10 mouse cellular contexts compared by ENCODE assay signal in genomic region chr6:140465946-140466646, GRCm38 (mm10). TPM values are rescaled to one million over a fixed set of nuclear protein-coding genes. Genes with fewer than 3 reads are reported as not detected.
DNase-seq lines count a peak whose midpoint lies in the region; ATAC-seq lines count a peak whose summit lies in the region.
"Had no signal": no experiment of that assay in that cellular context is flagged by ENCODE, and none has a peak within 500 bp of the region (broad histone marks: within the 10 kb centered on the region; RNA-seq: fewer than 3 reads in every experiment).

No protein-coding gene starts in this region.

- H3K27ac ChIP-seq in heart, embryonic 11.5 days (ENCODE audit: low read depth, low read length): no peak overlapping the region
- no peak overlapping the region for H3K27ac ChIP-seq in kidney, embryonic 14.5 days (ENCODE audit: low read depth, low read length)
- H3K27ac ChIP-seq: midbrain, embryonic 12.5 days had no signal

- H3K4me2 ChIP-seq in heart, embryonic 11.5 days: no peak overlapping the region
- H3K4me2 ChIP-seq in kidney, embryonic 14.5 days (replicated peaks; ENCODE audit: low read depth, low read length): no peak overlapping the region
- H3K4me2 ChIP-seq: midbrain, embryonic 12.5 days had no signal

- H3K27me3 ChIP-seq in heart, embryonic 11.5 days (ENCODE audit: control insufficient read depth, insufficient read depth, low read length): no peaks in the 10 kb centered on the region
- H3K27me3 ChIP-seq in kidney, embryonic 14.5 days (ENCODE audit: control insufficient read depth, insufficient read depth, low read length): no peaks in the 10 kb centered on the region
- H3K27me3 ChIP-seq: midbrain, embryonic 12.5 days had no signal

- no peaks in the 10 kb centered on the region for H3K9me3 ChIP-seq in heart, embryonic 11.5 days (replicated peaks; ENCODE audit: control insufficient read depth, low read length)
- H3K9me3 ChIP-seq in kidney, embryonic 14.5 days (ENCODE audit: control insufficient read depth, low read length): no peaks in the 10 kb centered on the region
- H3K9me3 ChIP-seq: midbrain, embryonic 12.5 days had no signal

- peaks cover 2% of the 10 kb centered on the region; the same call in 1 of the 2 replicates for H3K36me3 ChIP-seq in heart, embryonic 11.5 days (ENCODE audit: control insufficient read depth, insufficient read depth, low read length)
- H3K36me3 ChIP-seq in kidney, embryonic 14.5 days (ENCODE audit: control insufficient read depth, insufficient read depth, low read length): no peaks in the 10 kb centered on the region
- H3K36me3 ChIP-seq: midbrain, embryonic 12.5 days had no signal

- 82% methylated on average over 9 of the region's 9 CpGs for WGBS in heart, embryonic 11.5 days (ENCODE audit: insufficient replicate concordance)
- 71% methylated on average over 9 of the region's 9 CpGs for WGBS in kidney, embryonic 14.5 days

- H3K4me1 ChIP-seq in heart, embryonic 11.5 days (ENCODE audit: control insufficient read depth, insufficient read depth, low read length): no peaks in the 10 kb centered on the region
- H3K4me1 ChIP-seq in kidney, embryonic 14.5 days (ENCODE audit: control insufficient read depth, insufficient read depth, low read length): no peaks in the 10 kb centered on the region; the same call in 1 of the 2 replicates
- H3K4me1 ChIP-seq: midbrain, embryonic 12.5 days had no signal

- no peak overlapping the region for H3K4me3 ChIP-seq in heart, embryonic 11.5 days (ENCODE audit: low read depth, low read length)
- H3K4me3 ChIP-seq in kidney, embryonic 14.5 days (ENCODE audit: low read length): no peak overlapping the region
- H3K4me3 ChIP-seq: erythroblast, embryonic 14.5 days; midbrain, embryonic 12.5 days had no signal

- DNase-seq in heart, adult 11 months: peak; percentile 79
- peak; percentile 28 for DNase-seq in mesoderm, embryonic 11.5 days (ENCODE audit: low read depth, low spot score)
- no peak for DNase-seq in layer of hippocampus, adult 9-11 months
- DNase-seq in gastrocnemius, adult 18-20 months (ENCODE audit: low spot score): no peak

- no peak overlapping the region for H3K9ac ChIP-seq in heart, embryonic 11.5 days (ENCODE audit: low read depth, low read length)
- H3K9ac ChIP-seq in kidney, embryonic 14.5 days (ENCODE audit: low read depth, low read length): no peak overlapping the region
- H3K9ac ChIP-seq: midbrain, embryonic 12.5 days had no signal

- ATAC-seq in heart, embryonic 11.5 days (replicated peaks; ENCODE audit: insufficient number of reproducible peaks, low FRiP score, low TSS enrichment): no peak
- ATAC-seq in activated CD4-positive, CD25-positive, alpha-beta regulatory T cell, adult 4 months: peak; percentile 83
- peak; percentile 73; the same call in 1 of the 2 replicates for ATAC-seq in kidney, embryonic 14.5 days (ENCODE audit: low FRiP score, low TSS enrichment)
- ATAC-seq in erythroid progenitor cell, adult 5-6 weeks (replicated peaks; ENCODE audit: low FRiP score, poor library complexity, severe bottlenecking): no peak

RNA-seq across cellular contexts. Expression of gene Plekha5, which starts 42.2 kb away (rescaled TPM):
- 24.3 and 25.7 TPM in 2 replicates for polyA plus RNA-seq in heart, embryonic 11.5 days (2014; fragmentation: Nextera tagmentation; extraction: Ambion mirVana)
- 10 to 100 TPM; 14.2 to 15.0 TPM for polyA plus RNA-seq in activated CD4-positive, CD25-positive, alpha-beta regulatory T cell, adult 4 months (2017; shearing (Covaris generic))
- polyA plus RNA-seq in kidney, embryonic 14.5 days (2014; fragmentation: Nextera tagmentation; extraction: Ambion mirVana): 43.8 and 63.4 TPM in 2 replicates
- total RNA-seq in gastrocnemius, adult 18-20 months (2021): 10 to 100 TPM; 10.0 to 10.5 TPM
- 0.72 TPM in 1 of 2 replicates, not detected in the other for total RNA-seq in erythroid progenitor cell, adult 5-6 weeks (2015; ENCODE audit: low replicate concordance)
- total RNA-seq in erythroid progenitor cell, adult 5-6 weeks (2017; ENCODE audit: low replicate concordance): 1.0 and 1.7 TPM in 2 replicates

Comparison
In these comparisons a context has a peak if more than half of its experiments do, and no peak if none do; other contexts are left out.
1. DNase-seq: peak in heart, adult 11 months (single experiment) and mesoderm, embryonic 11.5 days (single experiment); none in layer of hippocampus, adult 9-11 months (single experiment) and gastrocnemius, adult 18-20 months (single experiment).
2. ATAC-seq: peak in activated CD4-positive, CD25-positive, alpha-beta regulatory T cell, adult 4 months (single experiment) and kidney, embryonic 14.5 days (single experiment); none in heart, embryonic 11.5 days (single experiment) and erythroid progenitor cell, adult 5-6 weeks (single experiment).